Mouse (Mus musculus) embryonic fibroblast, embryonic 13.5 days (primary cell): ENCODE results near the gene Arhgef10l.

Experiments used
- CTCF ChIP-seq: IDR thresholded peaks from 2 replicates; pipeline ENCODE4 v1.5.1; 2011; ENCODE audit warnings: mild to moderate bottlenecking, control low read depth, low read length, moderate library complexity, borderline replicate concordance; ENCODE audit not compliant: insufficient read depth
- POLR2A ChIP-seq: IDR thresholded peaks from 2 replicates; pipeline ENCODE4 v1.6.1; 2011; ENCODE audit warnings: low read depth, mild to moderate bottlenecking, control low read depth, low read length, moderate library complexity

DNA sequence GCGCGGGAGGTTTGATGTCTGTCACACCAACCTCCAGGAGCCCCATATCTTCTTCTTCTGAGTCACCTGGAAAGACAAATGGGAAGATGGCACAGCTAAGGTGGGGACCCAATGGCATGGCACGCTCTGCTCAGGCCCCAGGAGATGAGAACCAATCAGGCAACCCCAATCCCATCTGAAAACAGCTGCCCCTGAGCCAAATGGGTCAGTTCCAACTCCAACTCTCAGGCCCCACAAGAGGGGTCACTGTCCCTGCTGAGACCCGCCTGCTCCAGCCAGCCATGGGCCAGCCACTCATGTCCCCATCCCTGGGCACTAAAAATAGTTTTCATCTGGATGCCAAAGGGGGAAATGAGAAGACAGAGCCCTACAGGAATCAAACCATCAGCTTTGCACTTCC, 84.9 kb downstream of the Arhgef10l start:
- TF ChIP-seq POLR2A (no peak), CTCF (no peak)
